Comparison of ENCODE assay signal across 8 mouse cellular contexts in genomic region chr10:9092237-9092885, GRCm38 (mm10).
A peak's percentile ranks its signal among the peaks of the same experiment; 100 is the strongest.
DNase-seq lines count a peak whose midpoint lies in the region; ATAC-seq lines count a peak whose summit lies in the region.

No protein-coding gene starts in this region.

- H3K9ac ChIP-seq in hindbrain, embryonic 12.5 days, result no peak overlapping the region
- H3K9ac ChIP-seq in hindbrain, embryonic 11.5 days (ENCODE audit: low read depth, low read length), result no peak overlapping the region
- H3K9ac ChIP-seq in midbrain, embryonic 14.5 days (replicated peaks; ENCODE audit: low read length), result no peak overlapping the region

- no peak overlapping the region for H3K27ac ChIP-seq in hindbrain, embryonic 12.5 days
- H3K27ac ChIP-seq in hindbrain, embryonic 11.5 days (ENCODE audit: low read depth, low read length), result no peak overlapping the region
- no peak overlapping the region for H3K27ac ChIP-seq in midbrain, embryonic 14.5 days (replicated peaks; ENCODE audit: low read depth, low read length)

- no peak for DNase-seq in hindbrain, embryonic 11.5 days (ENCODE audit: low spot score)
- peak; percentile 27 for DNase-seq in NIH3T3 (ENCODE audit: low read depth)
- DNase-seq in cerebellum, adult 9-11 months, result peak; percentile 4
- peak; percentile 67 to 71 for DNase-seq in heart, postnatal 36 days
- peak; percentile 74 for DNase-seq in midbrain, embryonic 14.5 days
- DNase-seq in spleen, postnatal 4 days (ENCODE audit: low spot score in 2 of 2), result no peak

- no peaks in the 10 kb centered on the region for H3K36me3 ChIP-seq in hindbrain, embryonic 12.5 days
- no peaks in the 10 kb centered on the region for H3K36me3 ChIP-seq in hindbrain, embryonic 11.5 days (ENCODE audit: control insufficient read depth, insufficient read depth, low read length)
- no peaks in the 10 kb centered on the region for H3K36me3 ChIP-seq in midbrain, embryonic 14.5 days (ENCODE audit: control insufficient read depth, insufficient read depth, low read length)

- no peaks in the 10 kb centered on the region for H3K4me1 ChIP-seq in hindbrain, embryonic 12.5 days
- no peaks in the 10 kb centered on the region for H3K4me1 ChIP-seq in hindbrain, embryonic 11.5 days (replicated peaks; ENCODE audit: control insufficient read depth, insufficient read depth, low read length)
- H3K4me1 ChIP-seq in midbrain, embryonic 14.5 days (ENCODE audit: control insufficient read depth, insufficient read depth, low read length), result no peaks in the 10 kb centered on the region

- H3K4me2 ChIP-seq in hindbrain, embryonic 12.5 days (replicated peaks), result no peak overlapping the region
- H3K4me2 ChIP-seq in hindbrain, embryonic 11.5 days (replicated peaks; ENCODE audit: low read depth, low read length), result no peak overlapping the region
- H3K4me2 ChIP-seq in midbrain, embryonic 14.5 days (ENCODE audit: low read length), result no peak overlapping the region

- H3K4me3 ChIP-seq in hindbrain, embryonic 12.5 days, result no peak overlapping the region
- no peak overlapping the region for H3K4me3 ChIP-seq in hindbrain, embryonic 11.5 days (ENCODE audit: low read depth, low read length)
- no peak overlapping the region for H3K4me3 ChIP-seq in midbrain, embryonic 14.5 days (replicated peaks; ENCODE audit: low read depth, low read length)

- no peaks in the 10 kb centered on the region for H3K9me3 ChIP-seq in hindbrain, embryonic 12.5 days (replicated peaks)
- no peaks in the 10 kb centered on the region for H3K9me3 ChIP-seq in hindbrain, embryonic 11.5 days (ENCODE audit: control insufficient read depth, low read length)
- no peaks in the 10 kb centered on the region for H3K9me3 ChIP-seq in midbrain, embryonic 14.5 days (ENCODE audit: control insufficient read depth, low read length)

- WGBS in hindbrain, embryonic 12.5 days, result 76% methylated on average over 10 of the region's 10 CpGs
- WGBS in hindbrain, embryonic 11.5 days, result 80% methylated on average over 10 of the region's 10 CpGs
- 60% methylated on average over 10 of the region's 10 CpGs for WGBS in midbrain, embryonic 14.5 days

- ATAC-seq in hindbrain, embryonic 12.5 days (ENCODE audit: low FRiP score), result peak; percentile 38; the same call in 1 of the 2 replicates
- no peak for ATAC-seq in hindbrain, embryonic 11.5 days (ENCODE audit: low FRiP score)
- no peak for ATAC-seq in midbrain, embryonic 14.5 days (ENCODE audit: low FRiP score, low TSS enrichment)
- no peak for ATAC-seq in monocyte, adult 5-6 weeks (replicated peaks; ENCODE audit: insufficient number of reproducible peaks, low FRiP score, low TSS enrichment, poor library complexity, severe bottlenecking)

- no peaks in the 10 kb centered on the region for H3K27me3 ChIP-seq in hindbrain, embryonic 12.5 days
- no peaks in the 10 kb centered on the region for H3K27me3 ChIP-seq in hindbrain, embryonic 11.5 days (ENCODE audit: control insufficient read depth, insufficient read depth, low read length)
- no peaks in the 10 kb centered on the region for H3K27me3 ChIP-seq in midbrain, embryonic 14.5 days (ENCODE audit: control insufficient read depth, insufficient read depth, low read length)

- intact Hi-C loops in heart, postnatal 36 days (cut with DNase I), result no loop called here

Comparison
In these comparisons a context has a peak if more than half of its experiments do, and no peak if none do; other contexts are left out.
1. DNase-seq: peak in NIH3T3 (single experiment), cerebellum, adult 9-11 months (single experiment), heart, postnatal 36 days (2 of 2) and midbrain, embryonic 14.5 days (single experiment); none in hindbrain, embryonic 11.5 days (single experiment) and spleen, postnatal 4 days (0 of 2).